In the genomic region with DNA sequence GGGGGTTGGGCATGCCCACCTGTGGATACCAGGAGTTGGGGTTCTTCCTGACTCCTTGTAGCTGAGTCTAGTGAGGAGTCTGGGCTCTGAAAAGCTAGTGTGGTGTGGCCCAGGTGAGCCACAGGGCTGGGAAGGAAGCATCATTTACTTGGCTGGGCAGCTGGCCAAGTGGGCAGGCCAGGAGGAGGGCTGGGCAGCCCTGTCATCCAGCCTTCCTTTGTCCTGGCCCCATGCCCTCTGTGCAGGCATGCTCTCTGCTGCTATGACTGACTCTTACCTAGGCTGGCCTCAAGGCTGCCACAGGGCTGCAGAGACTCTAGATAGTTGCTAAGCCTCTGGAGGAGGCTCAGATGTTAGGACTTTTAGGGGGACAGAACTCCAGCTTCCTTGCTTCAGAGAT, we compare ENCODE assay signal across 8 mouse cellular contexts. TPM values are rescaled to one million over a fixed set of nuclear protein-coding genes. Genes with fewer than 3 reads are reported as not detected.
DNase-seq lines count a peak whose midpoint lies in the region; ATAC-seq and TF ChIP-seq lines count a peak whose summit lies in the region.

No protein-coding gene starts in this region.

- no peak for TF ChIP-seq POLR2A in heart, adult 2 months (IDR thresholded peaks at IDR 0.05; ENCODE audit: insufficient read depth, low read depth, low read length)

- H3K9ac ChIP-seq in heart, adult 2 months (ENCODE audit: low read depth, low read length), result no peak overlapping the region
- no peak overlapping the region for H3K9ac ChIP-seq in forebrain, embryonic 15.5 days (replicated peaks)

- intact Hi-C loops in heart, adult 2 months (cut with DNase I), result no loop called here

- H3K9me3 ChIP-seq in forebrain, embryonic 15.5 days, result no peaks in the 10 kb centered on the region

- peaks cover 45% of the 10 kb centered on the region for H3K4me1 ChIP-seq in heart, adult 2 months (ENCODE audit: control insufficient read depth, insufficient read depth, low read length)
- no peaks in the 10 kb centered on the region for H3K4me1 ChIP-seq in forebrain, embryonic 15.5 days

- H3K79me2 ChIP-seq in heart, adult 2 months (replicated peaks; ENCODE audit: control insufficient read depth, insufficient read depth, low read length), result peaks cover 22% of the 10 kb centered on the region

- no peak for TF ChIP-seq EP300 in heart, adult 2 months (IDR thresholded peaks at IDR 0.05; ENCODE audit: insufficient read depth, low read depth, low read length)

- no peak for TF ChIP-seq CTCF in heart, adult 2 months (IDR thresholded peaks at IDR 0.05)

- no peak overlapping the region for H3K4me3 ChIP-seq in heart, adult 2 months
- no peak overlapping the region for H3K4me3 ChIP-seq in forebrain, embryonic 15.5 days

- H3K27ac ChIP-seq in heart, adult 2 months, result no peak overlapping the region
- no peak overlapping the region for H3K27ac ChIP-seq in forebrain, embryonic 15.5 days (replicated peaks)

- no peak overlapping the region for H3K4me2 ChIP-seq in forebrain, embryonic 15.5 days (replicated peaks)

- H3K36me3 ChIP-seq in heart, adult 2 months (ENCODE audit: control insufficient read depth, insufficient read depth, low read length), result no peaks in the 10 kb centered on the region
- H3K36me3 ChIP-seq in forebrain, embryonic 15.5 days, result no peaks in the 10 kb centered on the region

- peak; percentile 53 for DNase-seq in retina, postnatal 1 day
- DNase-seq in retina, embryonic 14.5 days (ENCODE audit: low spot score), result no peak
- DNase-seq in heart, adult 2 months, result peak; percentile 74 to 79
- peak; percentile 91 for DNase-seq in kidney, postnatal 14 days
- peak; percentile 74 for DNase-seq in skeletal muscle tissue, adult 2 months (ENCODE audit: low read depth, low spot score)
- no peak for DNase-seq in layer of hippocampus, adult 9-11 months
- DNase-seq in layer of hippocampus, adult 9-10 months (ENCODE audit: low spot score), result no peak

- ATAC-seq in forebrain, embryonic 15.5 days (replicated peaks), result no peak

- H3K27me3 ChIP-seq in heart, adult 2 months (ENCODE audit: control insufficient read depth, insufficient read depth, low read length), result no peaks in the 10 kb centered on the region
- H3K27me3 ChIP-seq in forebrain, embryonic 15.5 days, result no peaks in the 10 kb centered on the region

RNA-seq across cellular contexts. Expression of gene Rxra, which starts 42.0 kb away (rescaled TPM):
- 10 to 100 TPM; 45.1 to 52.0 TPM for total RNA-seq in heart, adult 2 months (2021)
- 42.7 and 52.6 TPM in 2 replicates for polyA plus RNA-seq in heart, adult 2 months (2012; rRNA removed)
- polyA plus RNA-seq in forebrain, embryonic 15.5 days (2015; fragmentation: Nextera tagmentation; extraction: Ambion mirVana), result 3.2 TPM in 2 replicates

Comparison
In these comparisons a context has a peak if more than half of its experiments do, and no peak if none do; other contexts are left out.
1. DNase-seq: peak in retina, postnatal 1 day (single experiment), heart, adult 2 months (2 of 2), kidney, postnatal 14 days (single experiment) and skeletal muscle tissue, adult 2 months (single experiment); none in retina, embryonic 14.5 days (single experiment), layer of hippocampus, adult 9-11 months (single experiment) and layer of hippocampus, adult 9-10 months (single experiment).
2. RNA of gene Rxra, which starts 42.0 kb away (polyA plus RNA-seq): 42.7 to 52.6 TPM in heart, adult 2 months; 3.2 TPM in forebrain, embryonic 15.5 days; every median in the first group is over 10 times any median in the second.